Mouse (Mus musculus) cerebellum, adult 9-10 months (tissue): Measurements from ENCODE around the gene Sh3bp5.

Source experiments
- DNase-seq: peaks from one replicate; pipeline ENCODE4 v3.0.0; 2022

Gene Sh3bp5

DNA sequence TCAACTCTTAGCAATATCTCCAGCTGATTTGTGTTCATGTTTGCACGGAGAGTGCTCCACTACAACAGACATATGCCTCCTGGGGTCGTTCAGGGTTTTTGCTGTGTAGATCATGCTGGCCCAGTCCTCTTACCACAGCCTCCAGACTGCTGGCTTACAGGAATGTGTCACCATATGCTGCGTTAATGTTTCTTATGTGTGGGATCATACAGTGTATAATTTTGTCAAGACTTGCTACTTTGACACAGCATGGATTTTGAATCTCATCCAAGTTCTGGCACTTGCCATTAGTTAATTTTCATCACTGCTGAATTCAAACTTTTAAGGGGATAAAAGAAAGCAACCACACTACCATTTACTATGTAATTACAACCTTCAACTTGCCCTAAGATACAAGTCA lies 100.1 kb downstream of the Sh3bp5 start:
- DNase-seq = no peak

DNA sequence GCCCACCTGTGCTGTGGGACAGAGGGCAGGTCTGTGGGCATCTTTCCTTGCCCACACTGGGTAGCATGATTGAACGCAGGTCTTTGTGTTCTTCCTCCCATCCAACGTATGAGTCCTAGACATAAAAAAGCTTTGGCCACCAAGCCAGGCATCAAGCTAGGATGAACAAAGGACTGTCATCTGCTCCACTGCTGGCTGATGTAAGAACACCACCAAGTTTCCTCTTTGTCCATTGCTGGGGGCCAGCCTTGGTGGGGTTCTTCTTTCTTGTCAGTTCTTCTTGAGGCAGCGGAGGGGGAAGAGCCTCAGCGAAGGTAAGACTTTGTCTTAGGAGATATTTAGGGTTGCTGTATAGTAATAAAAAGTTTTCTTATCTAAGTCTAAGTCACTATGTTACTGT lies 104.9 kb downstream of the Sh3bp5 start:
- DNase-seq = no peak

DNA sequence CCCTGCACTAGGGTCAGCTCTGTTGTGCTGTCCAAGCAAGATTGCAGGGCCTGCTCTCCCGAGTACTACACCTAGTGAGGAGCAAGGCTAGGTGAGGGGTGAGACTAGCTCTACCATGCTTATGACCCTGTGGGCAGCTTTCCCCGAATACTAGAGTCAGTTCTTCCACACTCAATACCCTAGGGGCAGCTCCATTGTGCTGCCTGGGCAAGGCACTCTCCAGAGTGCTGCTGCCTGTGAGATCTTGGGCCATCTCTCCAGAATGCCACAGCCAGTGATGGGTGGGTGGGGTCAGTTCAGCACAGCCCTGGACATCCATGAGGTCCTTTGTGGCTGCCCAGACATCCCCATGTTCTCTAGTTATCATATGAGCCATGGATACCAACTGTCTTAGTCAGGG lies 106.1 kb downstream of the Sh3bp5 start:
- DNase-seq = no peak

DNA sequence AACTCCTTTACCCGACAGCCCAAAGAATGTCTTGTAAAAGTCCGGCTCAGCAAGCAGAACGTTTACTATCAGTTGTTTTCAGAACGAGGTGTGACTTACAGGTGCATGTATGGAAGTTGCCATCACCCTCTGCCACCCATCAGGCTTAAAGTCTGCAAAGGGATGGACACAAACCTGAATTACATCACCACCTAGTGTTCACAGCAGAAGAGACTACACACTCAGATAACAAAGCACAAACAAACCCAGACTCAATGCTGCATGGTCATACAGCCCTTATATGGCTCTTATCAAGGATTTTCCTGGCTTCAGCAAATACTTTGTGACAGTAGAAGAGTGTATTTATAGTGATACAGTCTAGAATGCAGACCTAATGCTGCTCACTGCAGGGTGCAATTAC lies 108.2 kb downstream of the Sh3bp5 start:
- DNase-seq = no peak

DNA sequence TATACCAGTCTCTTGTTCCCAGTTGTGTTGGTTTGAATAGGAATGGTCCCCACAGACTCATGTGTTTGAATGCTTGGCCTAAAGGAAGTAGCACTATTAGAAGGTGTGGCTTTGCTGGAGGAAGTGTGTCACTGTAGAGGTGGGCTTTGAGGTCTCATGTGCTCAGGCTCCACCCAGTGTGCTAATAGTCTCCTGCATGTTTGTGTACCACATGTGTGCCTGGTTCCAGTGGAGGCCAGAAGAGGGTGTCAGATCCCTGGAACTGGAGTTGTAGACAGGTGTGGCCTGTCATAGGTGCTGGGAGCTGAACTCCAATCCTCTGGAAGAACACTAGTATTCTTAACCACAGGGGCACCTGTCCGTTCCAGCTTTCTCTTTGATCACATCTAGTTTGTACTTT lies 108.7 kb downstream of the Sh3bp5 start:
- no peak for DNase-seq

DNA sequence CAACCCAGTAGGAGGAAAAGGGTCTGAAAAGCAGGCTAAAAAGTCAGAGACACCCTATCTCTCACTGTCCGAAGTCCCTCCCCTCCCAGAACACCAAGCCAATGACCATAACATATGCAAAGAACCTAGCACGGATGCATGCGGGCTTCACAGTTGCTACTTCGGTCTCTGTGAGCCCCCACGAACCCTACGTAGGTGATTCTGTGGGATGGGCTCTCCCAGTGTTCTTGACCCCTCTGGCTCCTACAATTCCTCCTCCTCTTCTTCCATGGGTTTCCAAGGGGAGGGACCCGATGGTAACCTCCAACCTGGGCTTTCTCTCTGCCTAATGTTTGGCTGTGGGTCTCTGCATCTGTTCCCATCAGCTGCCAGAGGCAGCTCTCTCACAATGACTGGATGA lies 109.1 kb downstream of the Sh3bp5 start:
- DNase-seq = no peak

DNA sequence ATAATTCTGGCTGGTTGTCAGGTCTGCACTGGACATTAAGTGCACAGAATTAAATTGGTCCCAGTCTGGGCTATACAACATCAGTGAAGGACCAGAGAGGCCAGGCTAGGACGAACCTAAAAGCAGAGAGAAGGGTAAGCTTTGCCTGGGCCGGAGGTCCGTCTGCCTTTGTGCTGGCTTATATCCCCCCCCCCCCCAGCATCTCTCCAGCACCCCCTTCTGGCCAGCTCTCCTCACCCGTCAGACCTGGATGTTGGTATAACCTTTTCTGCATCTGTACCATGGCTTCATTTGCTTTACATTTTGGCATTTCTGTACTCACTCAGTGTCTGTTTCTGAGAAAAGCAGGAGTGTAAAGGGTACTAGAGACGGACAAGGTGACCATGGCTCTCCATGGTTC lies 110.3 kb downstream of the Sh3bp5 start:
- no peak for DNase-seq

DNA sequence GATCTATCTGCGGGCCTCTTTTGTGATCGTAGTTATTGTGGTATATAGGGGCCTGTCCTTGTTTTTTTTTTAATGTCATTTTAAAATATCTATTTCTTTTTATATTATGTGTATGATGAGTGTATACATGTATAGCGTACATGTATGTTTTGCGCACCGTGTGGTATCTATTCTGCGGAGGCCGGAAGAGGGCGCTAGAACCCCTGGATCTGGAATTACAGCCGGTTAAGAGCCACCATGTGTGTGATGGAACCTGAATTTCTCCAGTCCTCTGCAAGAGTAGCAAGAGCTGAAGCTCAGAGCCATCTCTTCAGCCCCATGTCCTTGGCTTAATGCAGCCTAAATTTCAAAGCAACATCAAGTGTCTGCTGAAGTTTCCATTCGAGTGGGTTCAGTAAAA lies 111.0 kb downstream of the Sh3bp5 start:
- DNase-seq = no peak

DNA sequence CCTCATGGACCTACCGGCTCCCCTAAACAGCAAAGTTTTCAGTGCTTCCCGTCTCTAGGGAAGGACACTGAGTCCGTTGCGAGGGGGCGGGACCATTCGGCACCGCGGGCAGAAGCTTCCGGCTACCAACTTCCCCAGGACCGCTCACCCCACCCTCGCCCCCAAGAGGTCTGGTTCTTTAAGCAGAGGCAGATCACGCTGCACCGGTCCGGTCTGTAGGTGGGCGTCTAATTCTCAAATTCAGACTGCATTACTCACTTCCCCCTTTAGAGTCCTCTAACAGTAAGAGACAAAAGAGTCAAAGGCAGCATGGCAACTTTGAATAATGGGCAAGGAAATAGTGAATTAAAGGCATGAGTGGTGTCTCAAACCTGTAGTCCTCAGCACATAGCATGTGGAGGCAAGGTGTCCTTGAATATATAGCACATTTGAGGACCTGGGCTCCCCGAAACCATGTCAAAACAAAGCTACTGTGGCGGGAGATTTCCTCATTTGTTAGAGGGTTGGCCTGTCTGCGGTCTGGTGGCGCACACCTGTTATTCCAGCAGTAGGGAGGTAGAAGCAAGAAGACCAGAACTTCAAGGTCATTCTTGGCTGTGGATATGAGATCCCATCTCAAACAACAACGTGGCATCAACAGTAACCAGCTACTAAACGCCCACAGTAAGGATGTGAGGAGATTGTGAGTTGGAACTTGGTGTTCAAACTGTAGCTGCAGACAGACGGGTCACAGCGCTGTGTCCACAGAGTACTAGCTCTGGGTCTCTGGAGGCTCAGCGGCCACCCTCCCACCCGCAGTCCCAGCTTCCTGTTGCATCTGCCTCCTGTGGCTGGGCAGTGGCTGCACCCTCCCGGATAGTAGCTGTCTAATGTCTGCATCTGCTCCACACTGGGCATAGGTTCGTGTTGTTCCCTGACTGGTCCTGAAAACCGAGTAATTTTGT lies 111.8 kb downstream of the Sh3bp5 start, which contains the start of gene Dnah1:
Gene Dnah1 (minus strand): TSS at position 48 of the 944 bp plus-strand sequence.
- no peak for DNase-seq

DNA sequence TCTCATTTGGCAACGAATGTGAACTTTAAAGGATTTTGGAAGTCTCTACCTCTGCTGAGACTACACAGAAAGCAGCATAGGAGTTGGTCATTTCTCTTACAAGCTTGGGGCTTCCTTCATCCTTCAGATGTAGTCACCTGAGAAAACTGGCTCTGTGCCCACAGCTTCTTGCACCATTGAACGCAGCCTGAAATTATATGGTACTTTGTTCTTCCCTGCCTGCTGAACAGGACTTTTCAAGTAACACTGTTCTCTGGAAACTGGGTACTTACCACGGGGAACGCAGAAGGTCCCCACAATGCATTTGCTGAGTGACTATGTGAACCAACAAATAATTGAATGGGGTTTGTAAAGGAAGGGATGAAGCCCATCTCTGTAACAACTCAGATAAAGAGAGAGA lies 112.7 kb downstream of the Sh3bp5 start:
- DNase-seq = no peak

DNA sequence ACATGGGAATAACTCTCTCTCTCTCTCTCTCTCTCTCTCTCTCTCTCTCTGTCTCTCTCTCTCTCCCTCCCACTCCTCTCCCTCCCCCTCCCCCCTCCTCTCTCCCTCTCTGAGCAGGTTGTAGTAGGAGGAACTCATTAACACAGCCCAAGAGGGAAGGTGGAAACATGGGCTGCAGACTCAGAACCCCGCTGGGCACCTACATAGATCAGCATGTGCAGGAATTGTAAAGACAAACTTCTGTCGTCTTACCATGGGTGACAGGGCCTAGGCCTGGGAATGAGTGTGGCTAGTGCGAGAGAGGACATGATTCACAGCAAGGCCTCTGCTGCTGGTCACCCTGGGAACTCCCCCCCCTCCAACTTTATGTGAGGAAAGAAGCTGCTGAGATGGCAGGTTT lies 113.7 kb downstream of the Sh3bp5 start:
- no peak for DNase-seq

DNA sequence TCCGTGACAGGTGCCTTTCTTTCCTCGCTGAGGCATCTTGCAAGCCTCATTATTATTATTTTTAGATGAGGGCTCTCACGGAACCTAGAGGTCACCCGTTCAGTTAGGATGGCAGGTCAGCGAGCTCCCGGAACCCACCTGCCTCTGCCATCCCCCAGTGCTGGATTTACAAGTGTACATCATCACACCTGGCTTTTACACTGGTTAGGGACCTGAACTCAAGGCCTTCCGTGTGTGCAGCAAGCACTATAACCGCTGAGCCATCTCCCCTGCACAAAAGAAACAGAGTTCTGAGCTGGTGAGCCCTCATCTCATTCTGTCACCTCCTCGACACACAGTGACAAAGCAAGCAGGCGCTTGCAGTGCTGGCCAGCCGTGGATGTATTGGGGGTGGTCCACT lies 114.7 kb downstream of the Sh3bp5 start:
- DNase-seq = no peak

DNA sequence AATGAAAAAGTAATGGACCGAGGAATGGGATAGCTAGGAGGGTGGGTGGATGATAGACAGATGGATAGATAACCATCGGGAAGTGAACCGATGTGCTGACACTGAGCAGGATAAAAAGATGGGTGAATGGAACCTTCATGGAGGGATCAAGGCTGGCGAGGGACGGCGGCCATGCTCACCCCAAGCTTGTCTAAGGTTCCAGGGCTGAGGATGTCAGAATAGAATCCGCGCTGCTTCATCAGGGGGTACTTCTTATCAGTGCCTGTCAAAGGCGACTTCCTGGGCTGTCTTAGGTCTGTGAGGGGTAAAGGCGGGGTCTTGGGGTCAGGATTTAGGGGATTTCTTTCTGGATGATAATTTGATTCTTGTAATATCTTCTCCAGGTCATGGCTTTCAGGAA lies 116.3 kb downstream of the Sh3bp5 start:
- no peak for DNase-seq

DNA sequence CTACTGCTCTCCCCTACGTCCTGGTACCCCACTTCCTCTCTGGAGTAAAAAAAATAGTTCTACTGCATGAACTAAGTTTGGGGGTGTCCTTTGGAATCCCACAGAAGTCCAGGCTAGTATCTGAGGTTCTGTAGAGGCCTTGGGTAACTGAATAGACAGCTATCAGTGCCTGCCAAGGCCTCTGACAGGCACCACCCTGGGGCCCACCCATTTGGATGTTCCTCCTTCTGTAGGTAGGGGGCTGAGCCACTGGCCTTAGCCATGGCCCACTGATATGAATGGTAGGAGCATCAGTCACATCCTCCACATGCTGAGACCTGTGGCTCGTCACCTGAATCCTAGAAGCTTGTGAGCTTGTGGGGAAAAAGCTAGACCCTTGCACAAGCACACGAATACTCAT lies 118.1 kb downstream of the Sh3bp5 start:
- no peak for DNase-seq

DNA sequence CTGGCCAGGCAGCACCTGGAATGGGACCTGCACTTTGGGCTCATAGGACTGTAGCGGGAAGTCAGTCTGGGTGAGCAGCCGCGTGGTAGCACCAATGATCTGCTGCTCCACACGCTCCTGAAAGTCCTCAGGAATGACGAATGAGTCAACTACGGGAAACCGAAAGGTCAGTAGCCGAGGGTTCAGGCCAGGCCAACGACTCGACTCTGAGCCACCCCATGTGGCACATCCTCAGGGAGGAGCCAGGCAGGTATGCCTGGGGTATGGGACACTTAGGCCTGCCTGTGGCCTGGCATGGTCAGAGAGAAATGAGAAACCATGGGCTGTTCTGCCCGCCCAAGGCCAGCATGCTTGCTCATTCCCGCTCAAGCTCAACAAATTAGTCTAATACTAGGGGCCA lies 119.3 kb downstream of the Sh3bp5 start:
- no peak for DNase-seq

DNA sequence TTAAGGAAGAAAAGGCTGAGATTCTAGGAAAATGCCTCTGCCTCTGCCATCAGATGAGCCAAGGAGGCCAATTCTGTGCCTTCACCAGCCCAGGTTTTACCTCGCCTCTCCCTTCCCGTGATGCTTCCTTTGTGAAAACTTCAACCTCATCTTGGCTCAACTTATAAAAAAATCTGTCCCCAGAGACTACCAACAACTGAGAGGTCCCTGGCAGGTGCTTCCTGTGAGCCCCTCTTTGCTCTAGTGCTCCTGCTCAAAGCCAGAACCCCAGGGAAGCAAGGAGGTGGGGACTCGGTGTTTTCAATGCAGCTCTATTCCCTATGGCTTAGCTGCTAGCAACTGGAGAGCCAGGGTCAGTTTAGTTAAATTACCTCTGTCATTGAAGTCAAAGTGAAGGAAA lies 122.7 kb downstream of the Sh3bp5 start:
- DNase-seq = no peak
